Mouse (Mus musculus) E14TG2a.4 (cell line): ENCODE results near the gene Rai14.

Experiments used
- CTCF ChIP-seq: conservative IDR thresholded peaks from 2 replicates; pipeline ENCODE4 v1.5.1; 2014; ENCODE audit warnings: low read length
- POU5F1 ChIP-seq: IDR thresholded peaks from 2 replicates; pipeline ENCODE4 v1.6.1; 2014; ENCODE audit warnings: low read length, borderline replicate concordance

GRCm38 (mm10) chr15:10535969-10536368 is 178.5 kb downstream of the Rai14 start:
- TF ChIP-seq CTCF, result no peak
- no peak for TF ChIP-seq POU5F1
